Mouse (Mus musculus): ENCODE results near the gene Kif28.

Gene Kif28

DNA sequence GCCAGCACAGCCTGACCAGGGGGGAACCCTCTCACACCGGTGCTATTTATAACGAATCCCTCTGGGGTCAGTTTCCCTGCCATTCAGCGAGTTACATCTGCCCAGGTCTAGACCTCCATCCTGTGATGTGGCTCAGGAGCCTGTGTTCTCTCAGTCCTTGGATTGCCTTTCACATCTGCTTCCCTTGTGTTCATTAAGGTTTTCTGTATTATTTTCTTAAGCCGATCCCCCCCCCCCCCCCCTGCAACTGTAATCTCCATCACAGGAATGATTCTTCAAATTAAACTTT, 99.1 kb downstream of the Kif28 start:
- no peak for DNase-seq (ENCODE audit: low read depth, low spot score)

Measured in skeletal muscle tissue, adult 2 months (tissue).